Mouse (Mus musculus): ENCODE results near the gene Gm13288. TPM values are rescaled to one million over a fixed set of nuclear protein-coding genes. Genes with fewer than 3 reads are reported as not detected.
"Not testable (repeated sequence)": the region's sequence is repeated elsewhere in the genome, so short reads cannot be mapped to it uniquely, and the experiment has no call there.

Gene Gm13288
- 0.15 TPM in 1 of 2 replicates, not detected in the other for polyA plus RNA-seq (2016; fragmentation: Nextera tagmentation; extraction: Ambion mirVana)

GRCm38 (mm10) chr4:88805231-88805630, at the start of gene Gm13288:
Gene Gm13288, plus strand, starts transcription at chr4:88805531.
- H3K27ac ChIP-seq; H3K27me3 ChIP-seq; H3K9me3 ChIP-seq; ATAC-seq (ENCODE audit: low FRiP score); H3K36me3 ChIP-seq (replicated peaks); H3K9ac ChIP-seq; H3K4me1 ChIP-seq: not testable (repeated sequence)
- peak within 1 kb of the TSS; percentile 26 for H3K4me3 ChIP-seq (replicated peaks)
- H3K4me2 ChIP-seq, result peak within 1 kb of the TSS; percentile 44; the same call in 1 of the 2 replicates
- no CpG with 5 or more reads among the region's 8 CpGs for WGBS

- peak overlapping the region; percentile 75 for H3K27ac ChIP-seq
- H3K27me3 ChIP-seq; H3K9me3 ChIP-seq; H3K4me1 ChIP-seq; ATAC-seq (ENCODE audit: low FRiP score); H3K36me3 ChIP-seq (replicated peaks): not testable (repeated sequence)
- peak overlapping the region; percentile 44 for H3K4me3 ChIP-seq (replicated peaks)
- peak overlapping the region; percentile 87 for H3K4me2 ChIP-seq
- WGBS, result 12% methylated on average over 28 of the region's 31 CpGs
- H3K9ac ChIP-seq, result peak overlapping the region; percentile 63
Measured at GRCm38 (mm10) chr4:88756581-88757513, 48.5 kb upstream of the Gm13288 start.

- Histone ChIP-seq H3K4me3 (replicated peaks) (peak overlapping the region; percentile 44), H3K27ac (peak overlapping the region; percentile 75), H3K4me2 (peak overlapping the region; percentile 87), H3K9ac (peak overlapping the region; percentile 63)
- not testable (repeated sequence) for H3K36me3 ChIP-seq (replicated peaks); H3K4me1 ChIP-seq; H3K27me3 ChIP-seq; H3K9me3 ChIP-seq
- ATAC-seq (ENCODE audit: low FRiP score), result peak; percentile 99
- under 1% methylated on average over 20 of the region's 21 CpGs for WGBS
Measured at GRCm38 (mm10) chr4:88757628-88758031, 47.7 kb upstream of the Gm13288 start.

GRCm38 (mm10) chr4:88758751-88759150, 46.6 kb upstream of the Gm13288 start:
- not testable (repeated sequence) for H3K36me3 ChIP-seq (replicated peaks); H3K4me1 ChIP-seq; H3K4me3 ChIP-seq (replicated peaks); H3K4me2 ChIP-seq; H3K9me3 ChIP-seq; H3K27me3 ChIP-seq; H3K9ac ChIP-seq; H3K27ac ChIP-seq; ATAC-seq (ENCODE audit: low FRiP score)
- WGBS, result 91% methylated on average over 9 of the region's 9 CpGs

- Histone ChIP-seq H3K4me3 (replicated peaks) (peak within 1 kb of the TSS; percentile 36), H3K4me2 (peak within 1 kb of the TSS; percentile 60)
- not testable (repeated sequence) for H3K27ac ChIP-seq; H3K27me3 ChIP-seq; H3K4me1 ChIP-seq; H3K9me3 ChIP-seq; H3K36me3 ChIP-seq (replicated peaks); ATAC-seq (ENCODE audit: low FRiP score); H3K9ac ChIP-seq
- WGBS, result 20% methylated on average over 11 of the region's 14 CpGs
Measured at GRCm38 (mm10) chr4:88759610-88760268, 45.6 kb upstream of the Gm13288 start, which contains the start of gene Gm13283. Gene Gm13283, plus strand, starts transcription at chr4:88760119.

GRCm38 (mm10) chr4:88760431-88760830, 44.9 kb upstream of the Gm13288 start:
- H3K9ac ChIP-seq; H3K9me3 ChIP-seq; H3K36me3 ChIP-seq (replicated peaks); H3K27ac ChIP-seq; H3K4me1 ChIP-seq; H3K27me3 ChIP-seq; ATAC-seq (ENCODE audit: low FRiP score): not testable (repeated sequence)
- under 1% methylated on average over 21 of the region's 28 CpGs for WGBS
- Histone ChIP-seq H3K4me2 (peak overlapping the region; percentile 60), H3K4me3 (replicated peaks) (peak overlapping the region; percentile 36)

- not testable (repeated sequence) for H3K4me1 ChIP-seq; H3K27ac ChIP-seq; H3K9ac ChIP-seq; H3K4me3 ChIP-seq (replicated peaks); H3K27me3 ChIP-seq; H3K4me2 ChIP-seq; ATAC-seq (ENCODE audit: low FRiP score); H3K36me3 ChIP-seq (replicated peaks); H3K9me3 ChIP-seq
- WGBS, result 76% methylated on average over 6 of the region's 8 CpGs
Measured at GRCm38 (mm10) chr4:88761776-88762175, 43.6 kb upstream of the Gm13288 start.

GRCm38 (mm10) chr4:88762341-88762740, 43.0 kb upstream of the Gm13288 start:
- 56% methylated on average over 9 of the region's 9 CpGs for WGBS
- not testable (repeated sequence) for H3K27me3 ChIP-seq; ATAC-seq (ENCODE audit: low FRiP score); H3K27ac ChIP-seq; H3K36me3 ChIP-seq (replicated peaks); H3K4me1 ChIP-seq; H3K4me3 ChIP-seq (replicated peaks); H3K9ac ChIP-seq; H3K9me3 ChIP-seq; H3K4me2 ChIP-seq

- Histone ChIP-seq H3K4me3 (replicated peaks) (peak overlapping the region; percentile 39), H3K4me2 (peak overlapping the region; percentile 54)
- 3% methylated on average over 36 of the region's 42 CpGs for WGBS
- H3K9ac ChIP-seq; H3K9me3 ChIP-seq; H3K4me1 ChIP-seq; H3K27ac ChIP-seq; ATAC-seq (ENCODE audit: low FRiP score); H3K27me3 ChIP-seq; H3K36me3 ChIP-seq (replicated peaks): not testable (repeated sequence)
Measured at GRCm38 (mm10) chr4:88763384-88764018, 41.8 kb upstream of the Gm13288 start.

GRCm38 (mm10) chr4:88773534-88773933, 31.8 kb upstream of the Gm13288 start, which contains the start of gene Gm13290:
Gene Gm13290, plus strand, starts transcription at chr4:88773834.
- H3K4me3 ChIP-seq (replicated peaks); ATAC-seq (ENCODE audit: low FRiP score): not testable (repeated sequence)
- WGBS, result no CpG with 5 or more reads among the region's 32 CpGs

GRCm38 (mm10) chr4:88776622-88777021, 28.7 kb upstream of the Gm13288 start, which contains the start of gene Gm13289:
Gene Gm13289, plus strand, starts transcription at chr4:88776922.
- not testable (repeated sequence) for H3K9ac ChIP-seq; H3K27ac ChIP-seq; H3K4me1 ChIP-seq; H3K4me3 ChIP-seq (replicated peaks); ATAC-seq (ENCODE audit: low FRiP score); H3K36me3 ChIP-seq (replicated peaks); H3K27me3 ChIP-seq; H3K9me3 ChIP-seq; H3K4me2 ChIP-seq
- no CpG with 5 or more reads among the region's 29 CpGs for WGBS

More at GRCm38 (mm10) chr4:88773534-88773933, 31.8 kb upstream of the Gm13288 start, which contains the start of gene Gm13290:
- H3K9ac ChIP-seq; H3K27ac ChIP-seq; H3K4me2 ChIP-seq; H3K4me1 ChIP-seq; H3K36me3 ChIP-seq (replicated peaks); H3K9me3 ChIP-seq; H3K27me3 ChIP-seq: not testable (repeated sequence)

- WGBS, result no CpG with 5 or more reads among the region's 29 CpGs
- H3K9me3 ChIP-seq, H3K27me3 ChIP-seq: not testable (repeated sequence)
Measured at GRCm38 (mm10) chr4:88779550-88779949, 25.8 kb upstream of the Gm13288 start, which contains the start of gene Gm13272. Gene Gm13272, plus strand, starts transcription at chr4:88779850.

More at GRCm38 (mm10) chr4:88779550-88779949, 25.8 kb upstream of the Gm13288 start, which contains the start of gene Gm13272:
- H3K4me2 ChIP-seq; ATAC-seq (ENCODE audit: low FRiP score); H3K4me3 ChIP-seq (replicated peaks); H3K27ac ChIP-seq; H3K4me1 ChIP-seq; H3K9ac ChIP-seq; H3K36me3 ChIP-seq (replicated peaks): not testable (repeated sequence)
